ENCODE assay signal across 26 mouse cellular contexts in genomic region chr10:3722339-3722738, GRCm38 (mm10). TPM values are rescaled to one million over a fixed set of nuclear protein-coding genes. Genes with fewer than 3 reads are reported as not detected.
A peak's percentile ranks its signal among the peaks of the same experiment; 100 is the strongest.
DNase-seq lines count a peak whose midpoint lies in the region; ATAC-seq and TF ChIP-seq lines count a peak whose summit lies in the region.
"Had no signal": no experiment of that assay in that cellular context is flagged by ENCODE, and none has a peak within 500 bp of the region (broad histone marks: within the 10 kb centered on the region; RNA-seq: fewer than 3 reads in every experiment).

No protein-coding gene starts in this region.

- no peak for TF ChIP-seq CTCF in brain, embryonic 14.5 days (IDR thresholded peaks at IDR 0.05; ENCODE audit: borderline replicate concordance, extremely low read depth, insufficient read depth, insufficient read length)

- DNase-seq in hindbrain, embryonic 11.5 days (ENCODE audit: low spot score), result no peak
- peak; percentile 42 for DNase-seq in brain, embryonic 14.5 days (ENCODE audit: low read depth)
- DNase-seq in forebrain, embryonic 14.5 days (ENCODE audit: low spot score), result no peak
- peak; percentile 11 for DNase-seq in midbrain, embryonic 14.5 days
- no peak for DNase-seq in layer of hippocampus, postnatal 10 days (ENCODE audit: low spot score in 2 of 2)
- no peak for DNase-seq in adrenal gland, adult 18-20 months (ENCODE audit: low spot score in 2 of 2)
- DNase-seq: adrenal gland, postnatal 14 days; B cell, adult 2 months; cerebellum, adult 8-10 months; cerebellum, postnatal 36 days; embryo, embryonic 11 days; gastrocnemius, postnatal 10 days; heart, adult 11 months; kidney, adult 8-10 months; kidney, postnatal 14 days; lung, postnatal 4 days; right cerebral cortex, adult 18-20 months; right cerebral cortex, postnatal 4 days; thymus, postnatal 36 days had no signal

- no peak overlapping the region for H3K9ac ChIP-seq in hindbrain, embryonic 11.5 days (ENCODE audit: low read depth, low read length)
- no peak overlapping the region for H3K9ac ChIP-seq in hindbrain, embryonic 13.5 days
- no peak overlapping the region for H3K9ac ChIP-seq in forebrain, embryonic 14.5 days (ENCODE audit: low read length)
- no peak overlapping the region for H3K9ac ChIP-seq in midbrain, embryonic 14.5 days (replicated peaks; ENCODE audit: low read length)
- H3K9ac ChIP-seq: embryonic facial prominence, embryonic 13.5 days; intestine, embryonic 15.5 days had no signal

- H3K9me3 ChIP-seq in hindbrain, embryonic 11.5 days (ENCODE audit: control insufficient read depth, low read length), result no peaks in the 10 kb centered on the region
- H3K9me3 ChIP-seq in hindbrain, embryonic 13.5 days, result no peaks in the 10 kb centered on the region
- no peaks in the 10 kb centered on the region for H3K9me3 ChIP-seq in forebrain, embryonic 14.5 days (replicated peaks; ENCODE audit: control insufficient read depth, low read length)
- no peaks in the 10 kb centered on the region for H3K9me3 ChIP-seq in midbrain, embryonic 14.5 days (ENCODE audit: control insufficient read depth, low read length)
- H3K9me3 ChIP-seq: embryonic facial prominence, embryonic 13.5 days; intestine, embryonic 15.5 days had no signal

- ATAC-seq in hindbrain, embryonic 11.5 days (ENCODE audit: low FRiP score), result peak; percentile 60
- no peak for ATAC-seq in hindbrain, embryonic 13.5 days (ENCODE audit: low FRiP score)
- peak; percentile 66 for ATAC-seq in forebrain, embryonic 14.5 days
- no peak; the same call in 1 of the 2 replicates for ATAC-seq in midbrain, embryonic 14.5 days (ENCODE audit: low FRiP score, low TSS enrichment)
- ATAC-seq: activated CD4-positive, CD25-positive, alpha-beta regulatory T cell, adult 4 months; intestine, embryonic 15.5 days had no signal

- 26% methylated on average over 2 of the region's 2 CpGs for WGBS in hindbrain, embryonic 11.5 days
- 13% methylated on average over 2 of the region's 2 CpGs for WGBS in hindbrain, embryonic 13.5 days
- WGBS in forebrain, embryonic 14.5 days, result 6% methylated on average over 2 of the region's 2 CpGs
- WGBS in midbrain, embryonic 14.5 days, result 3% methylated on average over 2 of the region's 2 CpGs

- H3K4me3 ChIP-seq in hindbrain, embryonic 11.5 days (ENCODE audit: low read depth, low read length), result no peak overlapping the region
- H3K4me3 ChIP-seq in hindbrain, embryonic 13.5 days, result no peak overlapping the region
- no peak overlapping the region for H3K4me3 ChIP-seq in forebrain, embryonic 14.5 days (ENCODE audit: low read depth, low read length)
- no peak overlapping the region for H3K4me3 ChIP-seq in midbrain, embryonic 14.5 days (replicated peaks; ENCODE audit: low read depth, low read length)
- H3K4me3 ChIP-seq: embryonic facial prominence, embryonic 13.5 days; intestine, embryonic 15.5 days had no signal

- H3K4me2 ChIP-seq in hindbrain, embryonic 11.5 days (replicated peaks; ENCODE audit: low read depth, low read length), result no peak overlapping the region
- H3K4me2 ChIP-seq in hindbrain, embryonic 13.5 days, result no peak overlapping the region
- no peak overlapping the region for H3K4me2 ChIP-seq in forebrain, embryonic 14.5 days (ENCODE audit: low read length)
- H3K4me2 ChIP-seq in midbrain, embryonic 14.5 days (ENCODE audit: low read length), result no peak overlapping the region
- H3K4me2 ChIP-seq: embryonic facial prominence, embryonic 13.5 days; heart, embryonic 11.5 days; intestine, embryonic 15.5 days had no signal

- no peaks in the 10 kb centered on the region for H3K4me1 ChIP-seq in hindbrain, embryonic 11.5 days (replicated peaks; ENCODE audit: control insufficient read depth, insufficient read depth, low read length)
- peaks cover 7% of the 10 kb centered on the region; the same call in 1 of the 2 replicates for H3K4me1 ChIP-seq in hindbrain, embryonic 13.5 days (replicated peaks)
- peaks cover 2% of the 10 kb centered on the region; the same call in 1 of the 2 replicates for H3K4me1 ChIP-seq in forebrain, embryonic 14.5 days (ENCODE audit: control insufficient read depth, insufficient read depth, low read length)
- H3K4me1 ChIP-seq in midbrain, embryonic 14.5 days (ENCODE audit: control insufficient read depth, insufficient read depth, low read length), result no peaks in the 10 kb centered on the region
- H3K4me1 ChIP-seq: intestine, embryonic 15.5 days had no signal

- no peaks in the 10 kb centered on the region for H3K27me3 ChIP-seq in hindbrain, embryonic 11.5 days (ENCODE audit: control insufficient read depth, insufficient read depth, low read length)
- no peaks in the 10 kb centered on the region for H3K27me3 ChIP-seq in hindbrain, embryonic 13.5 days
- H3K27me3 ChIP-seq in forebrain, embryonic 14.5 days (replicated peaks; ENCODE audit: control insufficient read depth, insufficient read depth, low read length), result no peaks in the 10 kb centered on the region
- no peaks in the 10 kb centered on the region for H3K27me3 ChIP-seq in midbrain, embryonic 14.5 days (ENCODE audit: control insufficient read depth, insufficient read depth, low read length)
- H3K27me3 ChIP-seq: embryonic facial prominence, embryonic 13.5 days; intestine, embryonic 15.5 days had no signal

- no peak overlapping the region for H3K27ac ChIP-seq in hindbrain, embryonic 11.5 days (ENCODE audit: low read depth, low read length)
- no peak overlapping the region for H3K27ac ChIP-seq in hindbrain, embryonic 13.5 days
- no peak overlapping the region for H3K27ac ChIP-seq in forebrain, embryonic 14.5 days (ENCODE audit: low read depth, low read length)
- H3K27ac ChIP-seq in midbrain, embryonic 14.5 days (replicated peaks; ENCODE audit: low read depth, low read length), result no peak overlapping the region
- H3K27ac ChIP-seq: embryonic facial prominence, embryonic 13.5 days; intestine, embryonic 15.5 days had no signal

- no peak for TF ChIP-seq POLR2A in brain, embryonic 14.5 days (IDR thresholded peaks at IDR 0.05; ENCODE audit: borderline replicate concordance, extremely low read depth, insufficient read depth, insufficient read length, poor library complexity, severe bottlenecking)

- no peaks in the 10 kb centered on the region for H3K36me3 ChIP-seq in hindbrain, embryonic 11.5 days (ENCODE audit: control insufficient read depth, insufficient read depth, low read length)
- H3K36me3 ChIP-seq in hindbrain, embryonic 13.5 days, result no peaks in the 10 kb centered on the region
- no peaks in the 10 kb centered on the region for H3K36me3 ChIP-seq in forebrain, embryonic 14.5 days (ENCODE audit: control insufficient read depth, insufficient read depth, low read length)
- no peaks in the 10 kb centered on the region for H3K36me3 ChIP-seq in midbrain, embryonic 14.5 days (ENCODE audit: control insufficient read depth, insufficient read depth, low read length)
- H3K36me3 ChIP-seq: embryonic facial prominence, embryonic 13.5 days; intestine, embryonic 15.5 days had no signal

RNA-seq across cellular contexts. Expression of gene Plekhg1, which starts 17.8 kb away (rescaled TPM):
- 12.3 and 12.6 TPM in 2 replicates for polyA plus RNA-seq in hindbrain, embryonic 11.5 days (2014; fragmentation: Nextera tagmentation; extraction: Ambion mirVana)
- 7.4 and 9.0 TPM in 2 replicates for polyA plus RNA-seq in hindbrain, embryonic 13.5 days (2015; fragmentation: Nextera tagmentation; extraction: Ambion mirVana)
- polyA plus RNA-seq in brain, embryonic 14.5 days (2012; rRNA removed), result 5.3 and 8.8 TPM in 2 replicates
- polyA plus RNA-seq in forebrain, embryonic 14.5 days (2014; fragmentation: Nextera tagmentation; extraction: Ambion mirVana), result 3.1 and 4.4 TPM in 2 replicates
- 3.4 and 8.9 TPM in 2 replicates for polyA plus RNA-seq in midbrain, embryonic 14.5 days (2014; fragmentation: Nextera tagmentation; extraction: Ambion mirVana)
- total RNA-seq in layer of hippocampus, postnatal 10 days (2021), result 10 to 100 TPM; 28.8 to 29.0 TPM
- 1 to 10 TPM; 5.0 to 5.3 TPM for total RNA-seq in adrenal gland, adult 18-20 months (2021)
- total RNA-seq: megakaryocyte-erythroid progenitor cell, adult 5-6 weeks; MEL had no signal

Comparison
In these comparisons a context has a peak if more than half of its experiments do, and no peak if none do; other contexts are left out.
1. ATAC-seq: peak in hindbrain, embryonic 11.5 days (single experiment) and forebrain, embryonic 14.5 days (single experiment); none in hindbrain, embryonic 13.5 days (single experiment) and midbrain, embryonic 14.5 days (single experiment).
2. DNase-seq: peak in brain, embryonic 14.5 days (single experiment) and midbrain, embryonic 14.5 days (single experiment); none in hindbrain, embryonic 11.5 days (single experiment), forebrain, embryonic 14.5 days (single experiment), layer of hippocampus, postnatal 10 days (0 of 2) and adrenal gland, adult 18-20 months (0 of 2).